Mouse (Mus musculus) neural tube, embryonic 12.5 days (tissue): ENCODE results near the gene Usp37. TPM values are rescaled to one million over a fixed set of nuclear protein-coding genes. Genes with fewer than 3 reads are reported as not detected.

Source experiments
- ATAC-seq: fragments of 200-750 bp; cut with Nextera tagmentation; 2 replicates; pipeline ENCODE4 v1.8.0; 2017; ENCODE audit warnings: low read depth, mild to moderate bottlenecking, moderate TSS enrichment, moderate library complexity; ENCODE audit not compliant: low FRiP score
- H3K27ac ChIP-seq: fragments of 300-500 bp; sonication (generic); 2 replicates; pipeline ENCODE4 v1.5.1; 2016
- H3K27me3 ChIP-seq: fragments of 300-500 bp; sonication (generic); replicated peaks from 2 replicates; pipeline ENCODE4 v1.6.1; 2016; ENCODE audit warnings: mild to moderate bottlenecking
- H3K36me3 ChIP-seq: fragments of 300-500 bp; sonication (generic); 2 replicates; pipeline ENCODE4 v1.6.1; 2016; ENCODE audit warnings: mild to moderate bottlenecking
- H3K4me1 ChIP-seq: fragments of 300-500 bp; sonication (generic); 2 replicates; pipeline ENCODE4 v1.6.1; 2016
- H3K4me2 ChIP-seq: fragments of 300-500 bp; sonication (generic); replicated peaks from 2 replicates; pipeline ENCODE4 v1.6.1; 2016; ENCODE audit warnings: mild to moderate bottlenecking
- H3K4me3 ChIP-seq: fragments of 300-500 bp; sonication (generic); 2 replicates; pipeline ENCODE4 v1.5.1; 2016
- H3K9ac ChIP-seq: fragments of 300-500 bp; sonication (generic); 2 replicates; pipeline ENCODE4 v1.6.1; 2016; ENCODE audit warnings: mild to moderate bottlenecking
- H3K9me3 ChIP-seq: fragments of 300-500 bp; sonication (generic); 2 replicates; pipeline ENCODE4 v1.6.1; 2016; ENCODE audit warnings: mild to moderate bottlenecking
- WGBS: fragments of 180-500 bp; shearing (Covaris S2); methylation state at CpG from one replicate; pipeline ENCODE4 v1.1.7; 2016; 5-methylcytosine and 5-hydroxymethylcytosine counted together
- polyA plus RNA-seq: library from polyadenylated mRNA; unstranded; fragments of >200 nt; fragmentation: Nextera tagmentation; extraction: Ambion mirVana; gene quantifications from 2 replicates; pipeline ENCODE4 v1.2.1, GENCODE M21; 2016

Gene Usp37
- polyA plus RNA-seq, 1 experiment from 2014 or later: 30.2 TPM

- no peak for ATAC-seq
- WGBS: 91% methylated on average over 19 of the region's 19 CpGs
- H3K9me3 ChIP-seq: no peaks in the 10 kb centered on the region
- H3K4me1 ChIP-seq: no peaks in the 10 kb centered on the region
- H3K27me3 ChIP-seq: no peaks in the 10 kb centered on the region
- no peak overlapping the region for H3K4me2 ChIP-seq
- H3K27ac ChIP-seq: no peak overlapping the region
- H3K4me3 ChIP-seq: no peak overlapping the region
- H3K36me3 ChIP-seq: peaks cover 62% of the 10 kb centered on the region
- H3K9ac ChIP-seq: no peak overlapping the region
These were observed 104.8 kb downstream of the Usp37 start for GRCm38 (mm10) chr1:74439166-74439876.

- Histone ChIP-seq H3K4me1 (no peaks in the 10 kb centered on the region), H3K4me3 (no peak overlapping the region), H3K36me3 (peaks cover 57% of the 10 kb centered on the region), H3K9me3 (no peaks in the 10 kb centered on the region), H3K27me3 (no peaks in the 10 kb centered on the region), H3K4me2 (no peak overlapping the region), H3K27ac (no peak overlapping the region), H3K9ac (no peak overlapping the region)
- WGBS: 79% methylated on average over 8 of the region's 8 CpGs
- ATAC-seq: no peak
These were observed 106.2 kb downstream of the Usp37 start for GRCm38 (mm10) chr1:74437702-74438427.

GRCm38 (mm10) chr1:74435563-74435962, 108.5 kb downstream of the Usp37 start:
- 89% methylated on average over 6 of the region's 6 CpGs for WGBS
- Histone ChIP-seq H3K9ac (no peak overlapping the region), H3K27ac (no peak overlapping the region), H3K4me2 (no peak overlapping the region), H3K36me3 (peaks cover 44% of the 10 kb centered on the region), H3K27me3 (no peaks in the 10 kb centered on the region), H3K9me3 (no peaks in the 10 kb centered on the region), H3K4me1 (no peaks in the 10 kb centered on the region; the same call in 1 of the 2 replicates), H3K4me3 (no peak overlapping the region)
- ATAC-seq: no peak

GRCm38 (mm10) chr1:74434596-74434995, 109.5 kb downstream of the Usp37 start:
- Histone ChIP-seq H3K4me3 (no peak overlapping the region), H3K9me3 (no peaks in the 10 kb centered on the region), H3K27ac (no peak overlapping the region), H3K9ac (no peak overlapping the region), H3K4me2 (no peak overlapping the region), H3K27me3 (no peaks in the 10 kb centered on the region), H3K36me3 (peaks cover 40% of the 10 kb centered on the region), H3K4me1 (no peaks in the 10 kb centered on the region; the same call in 1 of the 2 replicates)
- 74% methylated on average over 5 of the region's 5 CpGs for WGBS
- no peak for ATAC-seq

- Histone ChIP-seq H3K9ac (no peak overlapping the region), H3K27ac (no peak overlapping the region), H3K4me3 (no peak overlapping the region), H3K4me2 (no peak overlapping the region), H3K27me3 (no peaks in the 10 kb centered on the region), H3K9me3 (no peaks in the 10 kb centered on the region), H3K4me1 (no peaks in the 10 kb centered on the region; the same call in 1 of the 2 replicates), H3K36me3 (peaks cover 28% of the 10 kb centered on the region)
- WGBS: 86% methylated on average over 6 of the region's 6 CpGs
- no peak for ATAC-seq
These were observed 110.9 kb downstream of the Usp37 start for GRCm38 (mm10) chr1:74433220-74433619.

- no peak overlapping the region for H3K4me3 ChIP-seq
- no peak overlapping the region for H3K9ac ChIP-seq
- H3K27me3 ChIP-seq: no peaks in the 10 kb centered on the region
- ATAC-seq: no peak
- WGBS: 80% methylated on average over 7 of the region's 7 CpGs
- H3K9me3 ChIP-seq: no peaks in the 10 kb centered on the region
- H3K27ac ChIP-seq: no peak overlapping the region
- no peaks in the 10 kb centered on the region for H3K36me3 ChIP-seq
- no peak overlapping the region for H3K4me2 ChIP-seq
- no peaks in the 10 kb centered on the region for H3K4me1 ChIP-seq
These were observed 118.2 kb downstream of the Usp37 start for GRCm38 (mm10) chr1:74425845-74426244.

- Histone ChIP-seq H3K4me3 (no peak overlapping the region), H3K36me3 (no peaks in the 10 kb centered on the region), H3K4me1 (no peaks in the 10 kb centered on the region), H3K27ac (no peak overlapping the region), H3K9me3 (no peaks in the 10 kb centered on the region), H3K4me2 (no peak overlapping the region), H3K27me3 (no peaks in the 10 kb centered on the region), H3K9ac (no peak overlapping the region)
- WGBS: 39% methylated on average over 8 of the region's 8 CpGs
- no peak for ATAC-seq
These were observed 120.9 kb downstream of the Usp37 start for GRCm38 (mm10) chr1:74423147-74423546.

GRCm38 (mm10) chr1:74419440-74419794, 124.7 kb downstream of the Usp37 start:
- Histone ChIP-seq H3K4me3 (no peak overlapping the region), H3K4me1 (no peaks in the 10 kb centered on the region), H3K9ac (no peak overlapping the region), H3K27ac (no peak overlapping the region), H3K9me3 (no peaks in the 10 kb centered on the region), H3K4me2 (no peak overlapping the region), H3K27me3 (no peaks in the 10 kb centered on the region), H3K36me3 (no peaks in the 10 kb centered on the region)
- 79% methylated on average over 9 of the region's 9 CpGs for WGBS
- no peak for ATAC-seq

- ATAC-seq: no peak
- Histone ChIP-seq H3K4me3 (no peak overlapping the region), H3K4me2 (no peak overlapping the region), H3K27ac (no peak overlapping the region), H3K36me3 (no peaks in the 10 kb centered on the region), H3K4me1 (no peaks in the 10 kb centered on the region), H3K9ac (no peak overlapping the region), H3K9me3 (no peaks in the 10 kb centered on the region), H3K27me3 (no peaks in the 10 kb centered on the region)
- WGBS: 79% methylated on average over 17 of the region's 17 CpGs
These were observed 125.2 kb downstream of the Usp37 start for GRCm38 (mm10) chr1:74418747-74419439.

GRCm38 (mm10) chr1:74415143-74415542, 128.9 kb downstream of the Usp37 start:
- Histone ChIP-seq H3K27ac (no peak overlapping the region), H3K4me2 (no peak overlapping the region), H3K4me1 (no peaks in the 10 kb centered on the region), H3K4me3 (no peak overlapping the region), H3K36me3 (no peaks in the 10 kb centered on the region), H3K9me3 (no peaks in the 10 kb centered on the region), H3K27me3 (0 out of 2 replicates have a peak, but pooled peaks cover 4% of the 10 kb centered on the region), H3K9ac (no peak overlapping the region)
- ATAC-seq: no peak
- 48% methylated on average over 4 of the region's 4 CpGs for WGBS

- Histone ChIP-seq H3K36me3 (no peaks in the 10 kb centered on the region), H3K27me3 (0 out of 2 replicates have a peak, but pooled peaks cover 4% of the 10 kb centered on the region), H3K4me2 (no peak overlapping the region), H3K9me3 (no peaks in the 10 kb centered on the region), H3K27ac (no peak overlapping the region), H3K4me1 (no peaks in the 10 kb centered on the region), H3K4me3 (no peak overlapping the region), H3K9ac (no peak overlapping the region)
- WGBS: 88% methylated on average over 8 of the region's 8 CpGs
- no peak for ATAC-seq
These were observed 131.4 kb downstream of the Usp37 start for GRCm38 (mm10) chr1:74412711-74413110.

GRCm38 (mm10) chr1:74411753-74412325, 132.2 kb downstream of the Usp37 start:
- no peaks in the 10 kb centered on the region for H3K9me3 ChIP-seq
- ATAC-seq: no peak
- H3K4me1 ChIP-seq: no peaks in the 10 kb centered on the region
- H3K27me3 ChIP-seq: 0 out of 2 replicates have a peak, but pooled peaks cover 4% of the 10 kb centered on the region
- no peak overlapping the region for H3K4me2 ChIP-seq
- H3K27ac ChIP-seq: no peak overlapping the region
- no peak overlapping the region for H3K4me3 ChIP-seq
- no peaks in the 10 kb centered on the region for H3K36me3 ChIP-seq
- WGBS: 62% methylated on average over 2 of the region's 2 CpGs
- H3K9ac ChIP-seq: no peak overlapping the region
